Mouse (Mus musculus): ENCODE data around the gene Gm26938.

DNA sequence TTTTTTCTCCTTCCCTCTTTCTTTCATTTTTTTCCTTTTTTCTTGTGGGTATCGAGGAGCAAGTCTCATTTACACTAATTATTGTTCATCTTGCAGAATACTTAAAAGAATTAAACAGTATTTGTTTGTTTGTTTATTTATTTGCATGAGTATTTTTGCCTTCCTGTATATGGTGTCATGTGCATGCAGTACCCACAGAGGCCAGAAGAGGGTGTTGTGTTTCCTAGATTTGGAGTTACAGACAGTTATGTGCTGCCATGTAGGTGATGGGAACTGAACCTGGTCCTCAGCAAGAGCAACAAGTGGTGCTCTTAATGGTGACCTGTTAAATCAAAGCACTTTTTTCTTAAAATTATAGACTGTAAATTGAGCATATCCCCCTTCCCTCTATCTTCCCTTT, 1.4 kb upstream of the Gm26938 start:
- TF ChIP-seq EP300 (IDR thresholded peaks at IDR 0.05; ENCODE audit: insufficient read depth, low read depth, low read length): no peak
- TF ChIP-seq POLR2A (IDR thresholded peaks at IDR 0.05; ENCODE audit: insufficient read depth, low read depth, low read length): no peak
- TF ChIP-seq CTCF (IDR thresholded peaks at IDR 0.05): peak; percentile 66

Data from heart, adult 2 months (tissue).